Mouse (Mus musculus): ENCODE measurements around the gene Abca13. TPM values are rescaled to one million over a fixed set of nuclear protein-coding genes. Genes with fewer than 3 reads are reported as not detected.
"Not testable (repeated sequence)": the region's sequence is repeated elsewhere in the genome, so short reads cannot be mapped to it uniquely, and the experiment has no call there.

Gene Abca13
- polyA plus RNA-seq, 1 experiment from 2014 or later = not detected

DNA sequence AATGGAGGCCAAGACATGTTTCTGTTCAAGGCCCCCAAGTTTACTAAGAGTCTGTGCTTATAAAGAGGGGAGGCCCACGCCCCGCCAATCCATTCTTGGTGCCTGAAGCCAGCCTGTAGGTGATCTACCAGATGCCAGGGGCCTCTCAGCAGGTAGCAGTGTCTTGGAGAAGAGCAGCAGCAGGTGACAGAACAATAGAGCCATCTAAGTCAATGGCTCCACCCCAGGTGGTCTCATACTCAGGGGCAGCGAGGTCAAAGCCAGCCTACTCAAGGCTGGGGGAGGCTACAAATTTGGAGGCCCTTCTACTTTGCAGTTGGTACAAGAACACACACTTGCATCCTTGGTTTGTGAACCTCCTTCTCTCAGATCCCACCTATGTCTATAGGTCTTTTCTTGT lies 71.3 kb downstream of the Abca13 start:
- H3K4me2 ChIP-seq (ENCODE audit: low read length); H3K4me3 ChIP-seq (replicated peaks; ENCODE audit: low read length); ATAC-seq; H3K27me3 ChIP-seq (replicated peaks; ENCODE audit: control insufficient read depth, insufficient read depth, low read length); H3K9ac ChIP-seq (replicated peaks; ENCODE audit: low read depth, low read length); H3K36me3 ChIP-seq (ENCODE audit: control insufficient read depth, insufficient read depth); H3K27ac ChIP-seq (ENCODE audit: low read length); H3K4me1 ChIP-seq (replicated peaks; ENCODE audit: control insufficient read depth, insufficient read depth, low read length); H3K9me3 ChIP-seq (ENCODE audit: control insufficient read depth, low read length): not testable (repeated sequence)
- 55% methylated on average over 3 of the region's 3 CpGs for WGBS

DNA sequence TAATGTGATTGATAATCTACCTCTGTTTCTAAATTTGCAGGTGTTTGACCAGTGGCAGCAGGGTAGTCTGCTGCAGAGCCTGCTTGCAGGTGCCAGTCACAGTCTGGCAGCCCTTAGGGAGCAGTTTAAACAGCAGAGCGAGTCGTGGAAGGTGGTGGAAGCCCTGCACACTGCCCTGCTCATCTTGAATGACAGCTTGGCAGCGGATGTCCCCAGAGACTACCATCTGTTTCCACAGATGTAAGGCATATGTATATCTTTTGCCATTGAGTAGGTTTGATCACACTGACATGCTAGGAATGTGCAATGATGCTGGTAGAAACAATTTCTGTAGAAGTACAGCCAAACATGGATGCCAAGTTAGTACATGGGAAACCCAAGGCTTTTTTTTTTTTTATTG lies 77.3 kb downstream of the Abca13 start:
- H3K36me3 ChIP-seq (ENCODE audit: control insufficient read depth, insufficient read depth) = no peaks in the 10 kb centered on the region
- peak; percentile 87 for ATAC-seq
- no peak overlapping the region for H3K4me3 ChIP-seq (replicated peaks; ENCODE audit: low read length)
- H3K9ac ChIP-seq (replicated peaks; ENCODE audit: low read depth, low read length) = no peak overlapping the region
- 57% methylated on average over 3 of the region's 3 CpGs for WGBS
- H3K4me2 ChIP-seq (ENCODE audit: low read length) = no peak overlapping the region
- no peak overlapping the region for H3K27ac ChIP-seq (ENCODE audit: low read length)
- H3K27me3 ChIP-seq (replicated peaks; ENCODE audit: control insufficient read depth, insufficient read depth, low read length) = no peaks in the 10 kb centered on the region
- no peaks in the 10 kb centered on the region for H3K4me1 ChIP-seq (replicated peaks; ENCODE audit: control insufficient read depth, insufficient read depth, low read length)
- no peaks in the 10 kb centered on the region for H3K9me3 ChIP-seq (ENCODE audit: control insufficient read depth, low read length)

DNA sequence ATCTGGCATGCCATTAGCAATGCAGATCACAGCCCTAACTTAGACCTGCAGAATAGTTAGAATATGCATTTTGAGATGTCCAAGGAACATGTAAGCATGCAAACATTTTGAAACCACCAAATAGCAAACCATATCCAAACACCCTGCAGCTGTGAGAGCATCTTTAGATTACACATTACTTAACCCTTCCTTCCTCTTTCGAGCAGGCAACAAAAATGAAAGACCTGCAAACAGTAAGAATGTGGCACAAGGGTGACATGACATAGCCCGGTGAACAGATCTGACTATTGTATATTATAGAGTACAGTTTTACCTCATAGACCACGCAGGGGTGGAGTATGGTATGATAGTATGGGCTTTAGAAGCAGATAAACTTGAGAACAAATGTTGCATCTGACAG lies 93.5 kb downstream of the Abca13 start:
- Histone ChIP-seq H3K9ac (replicated peaks; ENCODE audit: low read depth, low read length) (no peak overlapping the region), H3K36me3 (ENCODE audit: control insufficient read depth, insufficient read depth) (no peaks in the 10 kb centered on the region), H3K27ac (ENCODE audit: low read length) (no peak overlapping the region), H3K4me1 (replicated peaks; ENCODE audit: control insufficient read depth, insufficient read depth, low read length) (no peaks in the 10 kb centered on the region), H3K9me3 (ENCODE audit: control insufficient read depth, low read length) (no peaks in the 10 kb centered on the region), H3K27me3 (replicated peaks; ENCODE audit: control insufficient read depth, insufficient read depth, low read length) (no peaks in the 10 kb centered on the region), H3K4me2 (ENCODE audit: low read length) (no peak overlapping the region), H3K4me3 (replicated peaks; ENCODE audit: low read length) (no peak overlapping the region)
- no peak for ATAC-seq
- WGBS = 81% methylated on average over 3 of the region's 3 CpGs

DNA sequence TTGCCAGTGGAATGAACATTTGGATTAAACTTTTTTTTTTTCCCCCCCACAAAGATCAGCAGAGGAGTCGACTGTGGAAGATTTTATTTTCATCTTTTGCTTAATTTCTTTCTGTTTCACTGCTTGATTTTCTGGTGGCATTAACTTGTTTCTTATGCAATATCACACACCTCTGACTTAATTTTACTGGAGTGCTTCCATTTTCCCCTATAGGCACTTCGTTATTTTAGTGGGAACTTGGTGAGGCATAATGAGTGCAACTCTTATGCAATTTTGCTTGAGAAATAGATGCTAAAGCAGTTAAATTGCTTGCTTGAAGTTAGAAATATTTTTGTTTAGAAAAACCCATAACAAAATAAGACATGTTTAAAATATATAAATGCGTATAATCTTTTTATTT lies 94.0 kb downstream of the Abca13 start:
- H3K27ac ChIP-seq (ENCODE audit: low read length) = no peak overlapping the region
- H3K4me3 ChIP-seq (replicated peaks; ENCODE audit: low read length) = no peak overlapping the region
- H3K4me1 ChIP-seq (replicated peaks; ENCODE audit: control insufficient read depth, insufficient read depth, low read length) = no peaks in the 10 kb centered on the region
- H3K36me3 ChIP-seq (ENCODE audit: control insufficient read depth, insufficient read depth) = no peaks in the 10 kb centered on the region
- H3K9me3 ChIP-seq (ENCODE audit: control insufficient read depth, low read length) = no peaks in the 10 kb centered on the region
- ATAC-seq = no peak
- WGBS = 79% methylated on average over 3 of the region's 3 CpGs
- H3K4me2 ChIP-seq (ENCODE audit: low read length) = no peak overlapping the region
- no peak overlapping the region for H3K9ac ChIP-seq (replicated peaks; ENCODE audit: low read depth, low read length)
- no peaks in the 10 kb centered on the region for H3K27me3 ChIP-seq (replicated peaks; ENCODE audit: control insufficient read depth, insufficient read depth, low read length)

DNA sequence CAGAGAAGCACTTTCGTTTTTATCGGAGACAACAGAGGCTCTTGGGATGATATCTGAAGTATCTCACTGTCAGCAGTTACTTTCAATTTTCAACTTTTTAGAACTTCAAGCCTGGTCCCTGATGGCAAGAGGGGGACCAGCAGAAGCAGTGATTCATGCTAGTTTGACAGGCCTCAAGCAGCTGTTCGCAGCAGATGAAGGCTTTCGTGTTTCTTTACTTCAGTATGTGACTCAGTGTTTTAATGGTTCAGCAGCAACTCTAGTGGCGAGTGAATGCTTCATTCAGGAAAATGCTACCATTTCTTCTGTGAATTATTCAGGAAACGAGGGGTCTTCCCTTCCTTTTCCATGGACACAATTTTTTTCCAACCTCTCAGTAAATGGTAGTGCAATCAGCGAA lies 99.4 kb downstream of the Abca13 start:
- Histone ChIP-seq H3K36me3 (ENCODE audit: control insufficient read depth, insufficient read depth) (no peaks in the 10 kb centered on the region), H3K4me2 (ENCODE audit: low read length) (no peak overlapping the region), H3K27me3 (replicated peaks; ENCODE audit: control insufficient read depth, insufficient read depth, low read length) (no peaks in the 10 kb centered on the region), H3K4me3 (replicated peaks; ENCODE audit: low read length) (no peak overlapping the region), H3K4me1 (replicated peaks; ENCODE audit: control insufficient read depth, insufficient read depth, low read length) (no peaks in the 10 kb centered on the region), H3K27ac (ENCODE audit: low read length) (no peak overlapping the region), H3K9ac (replicated peaks; ENCODE audit: low read depth, low read length) (no peak overlapping the region), H3K9me3 (ENCODE audit: control insufficient read depth, low read length) (no peaks in the 10 kb centered on the region)
- 82% methylated on average over 7 of the region's 7 CpGs for WGBS
- ATAC-seq = no peak

DNA sequence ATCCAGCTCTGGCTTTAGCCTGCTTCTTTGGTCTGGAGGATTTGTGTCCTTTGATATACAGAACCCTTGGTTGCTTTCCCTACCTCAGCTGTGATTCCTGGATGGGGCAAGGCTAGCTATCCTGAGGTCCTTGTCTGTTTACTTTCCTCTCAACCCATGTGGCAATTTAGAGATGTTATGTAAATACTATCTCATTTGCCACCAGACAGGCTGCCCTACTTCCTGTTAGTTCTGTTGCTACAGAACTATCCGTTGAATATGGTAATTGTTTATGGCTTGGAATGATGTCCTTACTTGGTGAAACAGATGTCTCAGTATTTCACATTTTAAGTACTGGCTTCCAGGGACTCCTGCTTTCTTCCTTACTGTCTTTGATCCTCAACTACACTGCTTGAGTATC lies 107.9 kb downstream of the Abca13 start:
- Histone ChIP-seq H3K27ac (ENCODE audit: low read length) (no peak overlapping the region), H3K4me1 (replicated peaks; ENCODE audit: control insufficient read depth, insufficient read depth, low read length) (no peaks in the 10 kb centered on the region), H3K9ac (replicated peaks; ENCODE audit: low read depth, low read length) (no peak overlapping the region), H3K4me2 (ENCODE audit: low read length) (no peak overlapping the region), H3K36me3 (ENCODE audit: control insufficient read depth, insufficient read depth) (no peaks in the 10 kb centered on the region), H3K27me3 (replicated peaks; ENCODE audit: control insufficient read depth, insufficient read depth, low read length) (no peaks in the 10 kb centered on the region), H3K4me3 (replicated peaks; ENCODE audit: low read length) (no peak overlapping the region), H3K9me3 (ENCODE audit: control insufficient read depth, low read length) (no peaks in the 10 kb centered on the region)
- WGBS = 75% methylated on average over 1 of the region's 1 CpGs
- ATAC-seq = no peak

DNA sequence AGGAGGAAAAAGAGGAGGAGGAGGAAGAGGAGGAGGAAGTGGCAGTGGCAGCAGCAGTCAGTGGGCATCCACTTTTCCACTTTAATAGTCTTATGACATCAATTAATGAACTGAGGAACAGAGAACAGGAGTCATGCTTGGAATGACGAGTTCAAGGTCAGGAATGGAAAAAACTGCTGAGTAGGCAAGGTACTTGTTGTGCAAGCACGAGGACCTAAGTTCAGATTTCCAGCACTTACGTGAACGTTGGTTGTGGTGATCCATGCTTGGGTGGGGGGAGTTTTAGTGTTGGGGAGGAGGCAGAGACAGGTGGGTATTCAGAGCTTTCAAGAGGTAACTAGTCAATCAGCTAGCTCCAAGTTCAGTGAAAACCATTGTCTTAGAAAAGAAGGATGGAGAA lies 113.7 kb downstream of the Abca13 start:
- H3K9me3 ChIP-seq (ENCODE audit: control insufficient read depth, low read length) = no peaks in the 10 kb centered on the region
- H3K27me3 ChIP-seq (replicated peaks; ENCODE audit: control insufficient read depth, insufficient read depth, low read length) = no peaks in the 10 kb centered on the region
- WGBS = 87% methylated on average over 4 of the region's 4 CpGs
- no peak overlapping the region for H3K4me3 ChIP-seq (replicated peaks; ENCODE audit: low read length)
- no peak overlapping the region for H3K4me2 ChIP-seq (ENCODE audit: low read length)
- H3K9ac ChIP-seq (replicated peaks; ENCODE audit: low read depth, low read length) = no peak overlapping the region
- H3K27ac ChIP-seq (ENCODE audit: low read length) = no peak overlapping the region
- ATAC-seq = no peak
- H3K36me3 ChIP-seq (ENCODE audit: control insufficient read depth, insufficient read depth) = no peaks in the 10 kb centered on the region
- no peaks in the 10 kb centered on the region for H3K4me1 ChIP-seq (replicated peaks; ENCODE audit: control insufficient read depth, insufficient read depth, low read length)

DNA sequence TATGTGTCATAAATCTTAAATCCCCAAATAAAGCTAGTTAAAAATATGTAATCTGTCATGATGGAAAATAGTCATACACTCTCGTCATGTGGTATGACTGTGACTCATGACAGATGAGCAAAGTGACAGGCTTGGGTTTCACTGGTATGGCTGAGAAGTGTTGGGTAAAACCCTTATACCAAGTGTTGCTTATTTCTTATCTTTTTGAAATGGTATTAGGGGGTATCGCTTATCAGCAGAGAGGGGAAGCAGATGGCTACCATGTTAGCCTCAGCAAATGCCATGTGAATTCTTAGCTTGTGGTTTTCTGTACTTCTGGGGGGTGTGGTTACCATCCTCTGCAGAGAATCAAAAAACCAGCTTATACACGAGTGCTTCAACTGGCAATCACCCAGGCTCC lies 124.8 kb downstream of the Abca13 start:
- 0 out of 2 replicates have a peak, but pooled peaks cover 2% of the 10 kb centered on the region for H3K4me1 ChIP-seq (replicated peaks; ENCODE audit: control insufficient read depth, insufficient read depth, low read length)
- H3K9me3 ChIP-seq (ENCODE audit: control insufficient read depth, low read length) = no peaks in the 10 kb centered on the region
- no peak overlapping the region for H3K9ac ChIP-seq (replicated peaks; ENCODE audit: low read depth, low read length)
- no peaks in the 10 kb centered on the region for H3K27me3 ChIP-seq (replicated peaks; ENCODE audit: control insufficient read depth, insufficient read depth, low read length)
- no peaks in the 10 kb centered on the region for H3K36me3 ChIP-seq (ENCODE audit: control insufficient read depth, insufficient read depth)
- WGBS = 62% methylated on average over 3 of the region's 3 CpGs
- H3K4me2 ChIP-seq (ENCODE audit: low read length) = no peak overlapping the region
- no peak overlapping the region for H3K4me3 ChIP-seq (replicated peaks; ENCODE audit: low read length)
- H3K27ac ChIP-seq (ENCODE audit: low read length) = no peak overlapping the region
- ATAC-seq = no peak

DNA sequence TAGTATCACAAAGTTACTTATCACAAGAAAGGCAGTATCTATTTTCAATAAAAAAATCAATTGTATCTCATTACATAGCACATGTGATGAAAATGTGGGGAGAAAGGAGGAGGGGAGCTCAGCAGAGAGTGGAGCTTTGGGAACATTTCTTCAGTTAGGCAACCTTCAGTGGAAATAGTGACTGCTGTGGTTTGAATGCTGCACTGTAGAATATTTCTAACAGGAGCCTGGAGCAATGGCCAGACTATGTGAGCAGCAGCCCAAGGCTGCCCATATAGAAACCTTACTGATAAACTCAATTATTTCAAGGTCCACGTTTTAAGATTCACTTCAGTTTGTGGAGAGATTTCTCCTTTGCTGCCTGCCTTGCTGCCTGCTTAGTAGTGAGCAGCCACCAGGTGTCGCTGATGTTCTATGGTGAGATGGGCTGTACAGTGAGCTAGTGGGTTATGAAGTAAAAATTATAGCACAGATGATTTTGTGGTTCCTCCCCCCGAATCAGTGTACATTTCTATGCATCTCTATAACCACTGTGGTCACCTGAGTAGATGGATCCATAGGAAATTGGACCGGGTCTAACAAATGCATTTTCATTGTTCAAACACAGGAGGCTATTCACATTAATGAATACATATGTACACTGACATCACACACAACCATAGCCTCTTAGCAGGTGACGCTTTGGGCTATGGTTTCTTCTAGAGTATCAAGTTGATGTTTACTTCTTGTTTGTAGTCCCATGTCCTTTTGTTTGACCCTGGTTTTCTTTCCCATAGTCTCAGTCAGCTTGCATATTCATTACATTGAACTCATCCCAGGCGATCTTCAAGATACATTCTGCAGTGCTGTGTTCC lies 125.6 kb downstream of the Abca13 start:
- Histone ChIP-seq H3K4me3 (replicated peaks; ENCODE audit: low read length) (no peak overlapping the region), H3K9me3 (ENCODE audit: control insufficient read depth, low read length) (no peaks in the 10 kb centered on the region), H3K36me3 (ENCODE audit: control insufficient read depth, insufficient read depth) (no peaks in the 10 kb centered on the region), H3K9ac (replicated peaks; ENCODE audit: low read depth, low read length) (no peak overlapping the region), H3K4me2 (ENCODE audit: low read length) (no peak overlapping the region), H3K27ac (ENCODE audit: low read length) (no peak overlapping the region), H3K27me3 (replicated peaks; ENCODE audit: control insufficient read depth, insufficient read depth, low read length) (no peaks in the 10 kb centered on the region), H3K4me1 (replicated peaks; ENCODE audit: control insufficient read depth, insufficient read depth, low read length) (0 out of 2 replicates have a peak, but pooled peaks cover 2% of the 10 kb centered on the region)
- peak; percentile 95 for ATAC-seq
- 34% methylated on average over 6 of the region's 6 CpGs for WGBS

DNA sequence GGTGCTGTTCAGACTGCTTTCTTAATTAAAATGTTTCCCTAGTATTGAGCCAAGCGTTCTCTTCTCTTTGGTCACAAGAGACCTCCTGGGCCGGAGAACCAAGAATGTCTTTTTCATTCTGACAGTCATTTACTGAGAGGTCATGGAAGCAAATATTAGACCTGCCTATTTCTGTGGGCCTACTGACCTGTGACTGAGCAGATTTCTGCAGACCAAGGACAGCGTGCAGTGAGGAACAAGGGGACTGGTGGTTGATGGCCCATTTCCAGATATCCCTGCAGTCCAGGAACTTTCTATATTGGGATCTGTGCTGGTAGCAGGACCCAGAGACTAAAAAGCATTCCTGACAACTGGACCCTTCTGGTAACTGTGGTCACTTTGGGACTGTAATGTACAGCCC lies 146.4 kb downstream of the Abca13 start:
- no peaks in the 10 kb centered on the region for H3K27me3 ChIP-seq (replicated peaks; ENCODE audit: control insufficient read depth, insufficient read depth, low read length)
- H3K4me1 ChIP-seq (replicated peaks; ENCODE audit: control insufficient read depth, insufficient read depth, low read length) = no peaks in the 10 kb centered on the region
- no peak for ATAC-seq
- no peaks in the 10 kb centered on the region for H3K9me3 ChIP-seq (ENCODE audit: control insufficient read depth, low read length)
- no peaks in the 10 kb centered on the region for H3K36me3 ChIP-seq (ENCODE audit: control insufficient read depth, insufficient read depth)
- no peak overlapping the region for H3K9ac ChIP-seq (replicated peaks; ENCODE audit: low read depth, low read length)
- no peak overlapping the region for H3K4me2 ChIP-seq (ENCODE audit: low read length)
- no peak overlapping the region for H3K27ac ChIP-seq (ENCODE audit: low read length)
- 70% methylated on average over 3 of the region's 3 CpGs for WGBS
- H3K4me3 ChIP-seq (replicated peaks; ENCODE audit: low read length) = no peak overlapping the region

All from forebrain, embryonic 16.5 days (tissue).